Mouse (Mus musculus) MEL (cell line): ENCODE results near the gene Ano6.

Experiments used
- CTCF ChIP-seq, 3 experiments: IDR thresholded peaks in 2 of 3; conservative IDR thresholded peaks in 1 of 3; 2 replicates each; pipeline ENCODE4 v1.5.1; 2011 to 2012; ENCODE audit warnings: low read length in 3 of 3, low read depth in 2 of 3, mild to moderate bottlenecking in 2 of 3, improper control_type of control experiment in 1 of 3, inconsistent platforms in 1 of 3, mixed read lengths in 1 of 3, moderate library complexity in 1 of 3; ENCODE audit not compliant: control insufficient read depth in 1 of 3, insufficient read depth in 1 of 3, poor library complexity in 1 of 3, severe bottlenecking in 1 of 3
- E2F4 ChIP-seq: IDR thresholded peaks from 2 replicates; pipeline ENCODE4 v1.6.1; 2011; ENCODE audit warnings: low read depth, low read length, improper control_type of control experiment, borderline replicate concordance
- ELF1 ChIP-seq: IDR thresholded peaks from 2 replicates; pipeline ENCODE4 v1.6.1; 2014; ENCODE audit warnings: low read depth, mild to moderate bottlenecking, inconsistent platforms, low read length, improper control_type of control experiment, moderate library complexity
- GATA1 ChIP-seq: IDR thresholded peaks from 2 replicates; pipeline ENCODE4 v1.6.1; 2011; ENCODE audit warnings: low read depth, low read length, improper control_type of control experiment
- KAT2A ChIP-seq: conservative IDR thresholded peaks from 2 replicates; pipeline ENCODE4 v1.6.1; 2012; ENCODE audit warnings: low read depth, low read length, improper control_type of control experiment, inconsistent platforms
- MAFK ChIP-seq: IDR thresholded peaks from 2 replicates; pipeline ENCODE4 v1.6.1; 2011; ENCODE audit warnings: low read depth, mild to moderate bottlenecking, low read length, improper control_type of control experiment, borderline replicate concordance
- MAX ChIP-seq: IDR thresholded peaks from 2 replicates; pipeline ENCODE4 v1.6.1; 2011; ENCODE audit warnings: low read length, improper control_type of control experiment
- NELFE ChIP-seq: IDR thresholded peaks from 2 replicates; pipeline ENCODE4 v1.6.1; 2011; ENCODE audit warnings: low read depth, low read length, improper control_type of control experiment
- POLR2A ChIP-seq, 2 experiments: IDR thresholded peaks; 2 replicates each; pipeline ENCODE4 v1.6.1; 2011 to 2012; ENCODE audit warnings: low read length in 2 of 2, mild to moderate bottlenecking in 2 of 2, control low read depth in 1 of 2, improper control_type of control experiment in 1 of 2, low read depth in 1 of 2, moderate library complexity in 1 of 2; ENCODE audit not compliant: control insufficient read depth in 1 of 2, insufficient read depth in 1 of 2, poor library complexity in 1 of 2
- POLR2AphosphoS2 ChIP-seq: IDR thresholded peaks from 2 replicates; pipeline ENCODE4 v1.6.1; 2011; ENCODE audit warnings: low read length, improper control_type of control experiment
- USF1 ChIP-seq: IDR thresholded peaks from 2 replicates; pipeline ENCODE4 v1.6.1; 2014; ENCODE audit warnings: low read depth, mild to moderate bottlenecking, inconsistent platforms, low read length, improper control_type of control experiment, moderate library complexity
- ZKSCAN1 ChIP-seq: IDR thresholded peaks from 2 replicates; pipeline ENCODE4 v1.6.1; 2012; ENCODE audit warnings: low read depth, mild to moderate bottlenecking, inconsistent platforms, low read length, improper control_type of control experiment, moderate library complexity

- TF ChIP-seq GATA1 = 0 out of 2 replicates have a peak, but pooled peaks have one; percentile 2
- no peak for TF ChIP-seq CTCF (IDR thresholded peaks at IDR 0.05 in 2 of 3, conservative IDR thresholded peaks at IDR 0.05 in 1 of 3; ENCODE audit: control insufficient read depth in 1 of 3, insufficient read depth in 1 of 3, low read depth in 2 of 3, low read length in 3 of 3, poor library complexity in 1 of 3, severe bottlenecking in 1 of 3)
- no peak for TF ChIP-seq NELFE
- TF ChIP-seq POLR2A (IDR thresholded peaks at IDR 0.05; ENCODE audit: control insufficient read depth in 1 of 2, insufficient read depth in 1 of 2, low read depth in 1 of 2, low read length in 2 of 2, poor library complexity in 1 of 2) = no peak
- no peak for TF ChIP-seq E2F4
- no peak for TF ChIP-seq MAFK
- TF ChIP-seq USF1 = no peak
- no peak for TF ChIP-seq ZKSCAN1
- no peak for TF ChIP-seq POLR2AphosphoS2
- TF ChIP-seq KAT2A = no peak
- TF ChIP-seq ELF1 = no peak
- peak; percentile 78 for TF ChIP-seq MAX
Measured at GRCm38 (mm10) chr15:95746955-95747931, 43.4 kb upstream of the Ano6 start.
